Mouse (Mus musculus) bone marrow, adult 2 months (tissue): Measurements from ENCODE around the gene Grem1.

Source experiments
- CTCF ChIP-seq: fragments of 200-500 bp; IDR thresholded peaks from 2 replicates; pipeline ENCODE4 v1.5.1; 2011; ENCODE audit warnings: low read length, control low read depth; ENCODE audit not compliant: control insufficient read depth, insufficient read depth
- POLR2A ChIP-seq: fragments of 200-500 bp; IDR thresholded peaks from 2 replicates; pipeline ENCODE4 v1.6.1; 2011; ENCODE audit warnings: low read depth, mild to moderate bottlenecking, control low read depth, low read length, borderline replicate concordance; ENCODE audit not compliant: control insufficient read depth

DNA sequence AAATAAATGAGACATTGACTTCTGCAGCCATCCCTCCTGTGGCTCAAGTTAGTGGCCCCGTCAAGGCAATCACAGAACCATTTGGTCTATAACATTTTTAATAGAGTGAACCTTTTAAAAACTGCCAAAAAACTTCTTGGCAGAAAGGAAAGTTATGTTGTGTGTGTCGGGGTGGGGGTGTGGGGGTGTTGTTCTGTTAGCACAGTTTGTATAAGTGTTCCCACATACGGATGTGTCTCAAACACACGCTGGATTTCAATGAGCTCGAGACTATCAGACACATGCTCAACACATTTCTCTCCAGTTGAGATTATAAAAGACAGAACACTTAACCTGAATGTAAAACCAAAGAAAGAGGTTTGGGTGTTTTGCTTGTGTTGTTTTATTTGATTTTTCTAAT, 22.7 kb upstream of the Grem1 start:
- TF ChIP-seq CTCF (no peak), POLR2A (no peak)
